14 mouse cellular contexts compared by ENCODE assay signal in the genomic region with DNA sequence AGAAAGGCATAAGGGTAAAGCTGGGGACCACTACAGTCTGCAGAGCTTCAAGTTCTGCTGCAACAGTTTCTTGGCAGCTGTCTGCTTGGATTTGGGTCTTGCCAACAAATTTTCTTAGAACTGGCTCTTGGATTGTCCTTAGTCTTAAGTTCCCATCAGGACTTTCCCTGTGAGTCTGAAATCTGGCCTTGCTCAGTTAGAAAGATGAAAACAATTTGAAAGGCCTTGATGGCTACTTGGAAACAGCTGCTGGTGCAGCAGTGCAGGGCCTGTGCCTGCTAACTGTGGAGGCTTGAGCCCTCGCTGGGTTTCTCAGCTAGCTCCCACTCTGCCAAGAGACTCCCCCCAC. TPM values are rescaled to one million over a fixed set of nuclear protein-coding genes. Genes with fewer than 3 reads are reported as not detected.
A peak's percentile ranks its signal among the peaks of the same experiment; 100 is the strongest.
DNase-seq lines count a peak whose midpoint lies in the region; ATAC-seq and TF ChIP-seq lines count a peak whose summit lies in the region.
"Had no signal": no experiment of that assay in that cellular context is flagged by ENCODE, and none has a peak within 500 bp of the region (broad histone marks: within the 10 kb centered on the region; RNA-seq: fewer than 3 reads in every experiment).

No protein-coding gene starts in this region.

- H3K4me3 ChIP-seq in liver, adult 2 months (ENCODE audit: insufficient read depth, low read depth, low read length): no peak overlapping the region
- H3K4me3 ChIP-seq in liver, embryonic 12.5 days: no peak overlapping the region
- H3K4me3 ChIP-seq in stomach, embryonic 14.5 days (ENCODE audit: low read depth, low read length): no peak overlapping the region

- intact Hi-C loops in heart, postnatal 10 days (cut with DNase I): no loop called here

- H3K79me2 ChIP-seq in liver, adult 2 months (ENCODE audit: control insufficient read depth, insufficient read depth, low read length): no peaks in the 10 kb centered on the region

- ATAC-seq in liver, embryonic 12.5 days: no peak
- peak; percentile 84; the same call in 1 of the 2 replicates for ATAC-seq in stomach, embryonic 14.5 days (ENCODE audit: insufficient number of reproducible peaks, insufficient read depth, low FRiP score, low read depth)
- ATAC-seq: Patski had no signal

- H3K9me3 ChIP-seq in liver, embryonic 12.5 days (replicated peaks): no peaks in the 10 kb centered on the region
- no peaks in the 10 kb centered on the region for H3K9me3 ChIP-seq in stomach, embryonic 14.5 days (ENCODE audit: control insufficient read depth, low read depth, low read length)

- H3K36me3 ChIP-seq in liver, adult 2 months (ENCODE audit: control insufficient read depth, insufficient read depth, low read length): peaks cover 6% of the 10 kb centered on the region; the same call in 1 of the 2 replicates
- H3K36me3 ChIP-seq in liver, embryonic 12.5 days: peaks cover 24% of the 10 kb centered on the region
- H3K36me3 ChIP-seq in stomach, embryonic 14.5 days (ENCODE audit: control insufficient read depth, insufficient read depth, low read length): peaks cover 4% of the 10 kb centered on the region; the same call in 1 of the 2 replicates

- peak; percentile 37 for DNase-seq in gastrocnemius, postnatal 25 days
- DNase-seq in gastrocnemius, postnatal 10 days: no peak
- peak; percentile 15 for DNase-seq in liver, adult 2 months (ENCODE audit: extremely low read depth, low read depth, low spot score)
- peak; percentile 66 to 73 for DNase-seq in heart, postnatal 10 days
- no peak for DNase-seq in frontal cortex, postnatal 36 days (ENCODE audit: low spot score in 2 of 2)
- DNase-seq in natural killer cell, adult 2 months (ENCODE audit: low spot score in 2 of 2): no peak
- DNase-seq: forebrain, postnatal 0 days; kidney, adult 8-10 months; retina, postnatal 1 day had no signal

- H3K27me3 ChIP-seq in liver, adult 2 months (ENCODE audit: control insufficient read depth, insufficient read depth, low read length): no peaks in the 10 kb centered on the region
- H3K27me3 ChIP-seq in liver, embryonic 12.5 days (replicated peaks): no peaks in the 10 kb centered on the region
- H3K27me3 ChIP-seq in stomach, embryonic 14.5 days (ENCODE audit: control insufficient read depth, insufficient read depth, low read length): no peaks in the 10 kb centered on the region
- H3K27me3 ChIP-seq: Patski had no signal

- no peaks in the 10 kb centered on the region for H3K4me1 ChIP-seq in liver, adult 2 months (ENCODE audit: control insufficient read depth, insufficient read depth, low read length)
- H3K4me1 ChIP-seq in liver, embryonic 12.5 days: no peaks in the 10 kb centered on the region
- H3K4me1 ChIP-seq in stomach, embryonic 14.5 days (ENCODE audit: control insufficient read depth, insufficient read depth, low read length): peaks cover 16% of the 10 kb centered on the region

- TF ChIP-seq CTCF in liver, adult 2 months (IDR thresholded peaks at IDR 0.05; ENCODE audit: low read depth, low read length): no peak

- WGBS in liver, adult 2 months: 86% methylated on average over 1 of the region's 1 CpGs
- 69% methylated on average over 1 of the region's 1 CpGs for whole genome bisulfite sequencing in liver, embryonic 12.5 days (ENCODE audit: insufficient replicate concordance)
- 57% methylated on average over 1 of the region's 1 CpGs for WGBS in stomach, embryonic 14.5 days

- no peak overlapping the region for H3K27ac ChIP-seq in liver, adult 2 months (replicated peaks; ENCODE audit: insufficient read depth, low read depth, low read length)
- no peak overlapping the region for H3K27ac ChIP-seq in liver, embryonic 12.5 days
- peak overlapping the region; percentile 70; the same call in 1 of the 2 replicates for H3K27ac ChIP-seq in stomach, embryonic 14.5 days (ENCODE audit: low read length)

- H3K9ac ChIP-seq in liver, adult 2 months (ENCODE audit: low read depth, low read length): no peak overlapping the region
- no peak overlapping the region for H3K9ac ChIP-seq in liver, embryonic 12.5 days
- H3K9ac ChIP-seq in stomach, embryonic 14.5 days (replicated peaks; ENCODE audit: low read depth, low read length): no peak overlapping the region
- H3K9ac ChIP-seq: forebrain, postnatal 0 days had no signal

- TF ChIP-seq POLR2A in liver, adult 2 months (IDR thresholded peaks at IDR 0.05; ENCODE audit: extremely low read depth, insufficient read depth, low read length): no peak

- H3K4me2 ChIP-seq in liver, embryonic 12.5 days: no peak overlapping the region
- no peak overlapping the region for H3K4me2 ChIP-seq in stomach, embryonic 14.5 days (replicated peaks; ENCODE audit: low read depth, low read length)
- H3K4me2 ChIP-seq: liver, embryonic 11.5 days had no signal

RNA-seq across cellular contexts. Expression of gene Nudt2, which starts 14.5 kb away (rescaled TPM):
- total RNA-seq in gastrocnemius, postnatal 25 days (2021): 10 to 100 TPM; 17.3 to 20.5 TPM
- 10 to 100 TPM; 25.8 to 26.3 TPM for total RNA-seq in gastrocnemius, postnatal 10 days (2021)
- 33.0 and 33.9 TPM in 2 replicates for total RNA-seq in liver, adult 2 months (2014; rRNA removed)
- polyA plus RNA-seq in liver, adult 2 months (2012; rRNA removed): 18.3 and 18.6 TPM in 2 replicates
- polyA plus RNA-seq in liver, embryonic 12.5 days (2016; fragmentation: Nextera tagmentation; extraction: Ambion mirVana): 30.9 and 31.7 TPM in 2 replicates
- 10 to 100 TPM; 25.6 to 27.9 TPM for total RNA-seq in heart, postnatal 10 days (2021)
- 47.7 and 50.6 TPM in 2 replicates for polyA plus RNA-seq in stomach, embryonic 14.5 days (2014; fragmentation: Nextera tagmentation; extraction: Ambion mirVana)

RNA-seq across cellular contexts. Expression of gene Kif24, which starts 14.7 kb away (rescaled TPM):
- total RNA-seq in gastrocnemius, postnatal 25 days (2021): under 1 TPM; 0.10 to 0.21 TPM
- 1 to 10 TPM; 1.6 to 3.3 TPM for total RNA-seq in gastrocnemius, postnatal 10 days (2021)
- total RNA-seq in liver, adult 2 months (2014; rRNA removed): 0.37 and 0.94 TPM in 2 replicates
- polyA plus RNA-seq in liver, adult 2 months (2012; rRNA removed): 0.27 and 0.43 TPM in 2 replicates
- polyA plus RNA-seq in liver, embryonic 12.5 days (2016; fragmentation: Nextera tagmentation; extraction: Ambion mirVana): 9.0 and 9.5 TPM in 2 replicates
- 1 to 10 TPM; 1.4 to 2.0 TPM for total RNA-seq in heart, postnatal 10 days (2021)
- polyA plus RNA-seq in stomach, embryonic 14.5 days (2014; fragmentation: Nextera tagmentation; extraction: Ambion mirVana): 7.4 and 8.0 TPM in 2 replicates

RNA-seq across cellular contexts. Expression of gene AI464131, which starts 23.4 kb away (rescaled TPM):
- 10 to 100 TPM; 59.5 to 75.2 TPM for total RNA-seq in gastrocnemius, postnatal 25 days (2021)
- total RNA-seq in gastrocnemius, postnatal 10 days (2021): 10 to 100 TPM; 75.2 to 77.4 TPM
- total RNA-seq in liver, adult 2 months (2014; rRNA removed): 15.9 and 21.7 TPM in 2 replicates
- 27.9 and 28.9 TPM in 2 replicates for polyA plus RNA-seq in liver, adult 2 months (2012; rRNA removed)
- polyA plus RNA-seq in liver, embryonic 12.5 days (2016; fragmentation: Nextera tagmentation; extraction: Ambion mirVana): 0.57 and 0.98 TPM in 2 replicates
- total RNA-seq in heart, postnatal 10 days (2021): 10 to 100 TPM; 10.1 to 10.6 TPM
- 4.6 and 4.8 TPM in 2 replicates for polyA plus RNA-seq in stomach, embryonic 14.5 days (2014; fragmentation: Nextera tagmentation; extraction: Ambion mirVana)

RNA-seq across cellular contexts. Expression of gene 1110017D15Rik, which starts 37.7 kb away (rescaled TPM):
- total RNA-seq in gastrocnemius, postnatal 25 days (2021): not detected
- total RNA-seq in gastrocnemius, postnatal 10 days (2021): under 1 TPM in 1 of 2 experiments, not detected in 1; 0.36 TPM
- not detected in 2 replicates for total RNA-seq in liver, adult 2 months (2014; rRNA removed)
- 0.24 TPM in 1 of 2 replicates, not detected in the other for polyA plus RNA-seq in liver, adult 2 months (2012; rRNA removed)
- not detected in 2 replicates for polyA plus RNA-seq in liver, embryonic 12.5 days (2016; fragmentation: Nextera tagmentation; extraction: Ambion mirVana)
- under 1 TPM in 1 of 2 experiments, not detected in 1; 0.31 TPM for total RNA-seq in heart, postnatal 10 days (2021)
- polyA plus RNA-seq in stomach, embryonic 14.5 days (2014; fragmentation: Nextera tagmentation; extraction: Ambion mirVana): 0.98 and 1.8 TPM in 2 replicates
- total RNA-seq: common myeloid progenitor, adult 5-6 weeks had no signal

Comparison
In these comparisons a context has a peak if more than half of its experiments do, and no peak if none do; other contexts are left out.
1. DNase-seq: peak in gastrocnemius, postnatal 25 days (single experiment), liver, adult 2 months (single experiment) and heart, postnatal 10 days (2 of 2); none in gastrocnemius, postnatal 10 days (single experiment), frontal cortex, postnatal 36 days (0 of 2) and natural killer cell, adult 2 months (0 of 2).